Mouse (Mus musculus) myocyte (in vitro differentiated cells): ENCODE results near the gene Efnb2. TPM values are rescaled to one million over a fixed set of nuclear protein-coding genes. Genes with fewer than 3 reads are reported as not detected.

Experiments
- H3K27me3 ChIP-seq: one replicate; pipeline ENCODE4 v1.6.1; 2011; ENCODE audit not compliant: control insufficient read depth, insufficient read depth, insufficient read length
- H3K36me3 ChIP-seq: one replicate; pipeline ENCODE4 v1.6.1; 2011; ENCODE audit not compliant: control insufficient read depth, insufficient read depth
- H3K4me2 ChIP-seq: one replicate; pipeline ENCODE4 v1.6.1; 2011; ENCODE audit warnings: low read depth, control low read depth
- H3K4me3 ChIP-seq: one replicate; pipeline ENCODE4 v1.5.1; 2011; ENCODE audit warnings: mild to moderate bottlenecking, control low read depth, moderate library complexity
- H3K79me2 ChIP-seq: one replicate; pipeline ENCODE4 v1.6.1; 2011; ENCODE audit not compliant: control insufficient read depth, insufficient read depth
- H3ac ChIP-seq: one replicate; pipeline ENCODE4 v1.6.1; 2011; ENCODE audit not compliant: control insufficient read depth, insufficient read length
- CEBPB ChIP-seq: IDR thresholded peaks from 2 replicates; pipeline ENCODE4 v1.6.1; 2011; ENCODE audit warnings: mild to moderate bottlenecking, moderate library complexity; ENCODE audit not compliant: poor library complexity, insufficient read depth, severe bottlenecking
- E2F4 ChIP-seq: IDR thresholded peaks from one replicate; pipeline ENCODE4 v1.6.1; 2011; ENCODE audit warnings: mild to moderate bottlenecking, control low read depth, moderate library complexity; ENCODE audit not compliant: insufficient read depth
- MAX ChIP-seq: IDR thresholded peaks from one replicate; pipeline ENCODE4 v1.6.1; 2011; ENCODE audit warnings: low read depth, mild to moderate bottlenecking, control low read depth
- MYOD1 ChIP-seq, 3 experiments: IDR thresholded peaks; one replicate each; pipeline ENCODE4 v1.6.1; 2011; ENCODE audit warnings: control low read depth in 2 of 3, low read depth in 2 of 3, mild to moderate bottlenecking in 2 of 3, moderate library complexity in 1 of 3; ENCODE audit not compliant: insufficient read length in 2 of 3, control insufficient read depth in 1 of 3
- MYOG ChIP-seq, 3 experiments: IDR thresholded peaks; one replicate each; pipeline ENCODE4 v1.6.1; 2011; ENCODE audit warnings: control low read depth in 2 of 3, low read depth in 2 of 3, mild to moderate bottlenecking in 2 of 3; ENCODE audit not compliant: insufficient read length in 2 of 3, control insufficient read depth in 1 of 3, insufficient read depth in 1 of 3
- POLR2A ChIP-seq: IDR thresholded peaks from one replicate; pipeline ENCODE4 v1.6.1; 2011; ENCODE audit warnings: low read depth, mild to moderate bottlenecking, control low read depth, moderate library complexity; ENCODE audit not compliant: insufficient read length
- POLR2AphosphoS2 ChIP-seq: IDR thresholded peaks from one replicate; pipeline ENCODE4 v1.6.1; 2011; ENCODE audit warnings: low read depth, control low read depth; ENCODE audit not compliant: insufficient read length
- REST ChIP-seq: IDR thresholded peaks from one replicate; pipeline ENCODE4 v1.6.1; 2011; ENCODE audit warnings: mild to moderate bottlenecking, control low read depth, moderate library complexity; ENCODE audit not compliant: insufficient read depth, insufficient read length
- SRF ChIP-seq: IDR thresholded peaks from one replicate; pipeline ENCODE4 v1.6.1; 2011; ENCODE audit warnings: low read depth; ENCODE audit not compliant: control insufficient read depth, insufficient read length
- TCF12 ChIP-seq: IDR thresholded peaks from one replicate; pipeline ENCODE4 v1.6.1; 2011; ENCODE audit warnings: mild to moderate bottlenecking, control low read depth; ENCODE audit not compliant: poor library complexity, insufficient read depth, severe bottlenecking
- TCF3 ChIP-seq: IDR thresholded peaks from one replicate; pipeline ENCODE4 v1.6.1; 2011; ENCODE audit warnings: low read depth, control low read depth; ENCODE audit not compliant: insufficient read length
- USF1 ChIP-seq: IDR thresholded peaks from one replicate; pipeline ENCODE4 v1.6.1; 2011; ENCODE audit warnings: low read depth, mild to moderate bottlenecking, control low read depth, moderate library complexity
- polyA plus RNA-seq: library from polyadenylated mRNA; unstranded; fragments of >200 nt; fragmentation: generic; extraction: Trizol; gene quantifications from one replicate; pipeline ENCODE4 v1.2.1, GENCODE M21; 2012; ENCODE audit warnings: missing spikeins

Gene Efnb2
- polyA plus RNA-seq, 1 experiment = 10.3 TPM

- peak overlapping the region; percentile 86 for H3ac ChIP-seq
These were observed 1.3 kb downstream of the Efnb2 start for GRCm38 (mm10) chr8:8659503-8660306.

GRCm38 (mm10) chr8:8658426-8659224 is 2.4 kb downstream of the Efnb2 start:
- Histone ChIP-seq H3ac (no peak overlapping the region), H3K27me3 (no peaks in the 10 kb centered on the region), H3K36me3 (no peaks in the 10 kb centered on the region), H3K4me3 (peak overlapping the region; percentile 88), H3K4me2 (peak overlapping the region; percentile 75), H3K79me2 (peaks cover 67% of the 10 kb centered on the region)
- TF ChIP-seq REST (no peak), POLR2AphosphoS2 (peak; percentile 11), MYOD1 (IDR thresholded peaks at IDR 0.05; ENCODE audit: control insufficient read depth in 1 of 3, insufficient read length in 2 of 3, low read depth in 2 of 3) (peak in 1 of 3 experiments; percentile 36), MYOG (IDR thresholded peaks at IDR 0.05; ENCODE audit: control insufficient read depth in 1 of 3, insufficient read depth in 1 of 3, insufficient read length in 2 of 3, low read depth in 2 of 3) (no peak), E2F4 (no peak), CEBPB (no peak), TCF3 (no peak), SRF (no peak), TCF12 (no peak), USF1 (no peak), MAX (no peak), POLR2A (peak; percentile 27)

More at GRCm38 (mm10) chr8:8659503-8660306, 1.3 kb downstream of the Efnb2 start:
- H3K4me2 ChIP-seq = peak overlapping the region; percentile 75
- H3K36me3 ChIP-seq = no peaks in the 10 kb centered on the region
- H3K79me2 ChIP-seq = peaks cover 59% of the 10 kb centered on the region
- H3K27me3 ChIP-seq = no peaks in the 10 kb centered on the region
- peak overlapping the region; percentile 88 for H3K4me3 ChIP-seq
- TF ChIP-seq REST (no peak), POLR2A (peak; percentile 6)

GRCm38 (mm10) chr8:8657692-8658355 is 3.2 kb downstream of the Efnb2 start:
- Histone ChIP-seq H3K4me3 (peak overlapping the region; percentile 88), H3ac (no peak overlapping the region), H3K4me2 (peak overlapping the region; percentile 65), H3K36me3 (no peaks in the 10 kb centered on the region), H3K79me2 (peaks cover 75% of the 10 kb centered on the region), H3K27me3 (no peaks in the 10 kb centered on the region)
- TF ChIP-seq TCF3 (no peak), CEBPB (no peak), MYOD1 (IDR thresholded peaks at IDR 0.05; ENCODE audit: control insufficient read depth in 1 of 3, insufficient read length in 2 of 3, low read depth in 2 of 3) (no peak)

- Histone ChIP-seq H3K79me2 (peaks cover 86% of the 10 kb centered on the region), H3K27me3 (no peaks in the 10 kb centered on the region), H3K4me2 (peak overlapping the region; percentile 65), H3K36me3 (no peaks in the 10 kb centered on the region), H3ac (no peak overlapping the region), H3K4me3 (no peak overlapping the region)
- TF ChIP-seq CEBPB = no peak
- TF ChIP-seq POLR2AphosphoS2 = no peak
- TF ChIP-seq TCF3 = no peak
- TF ChIP-seq POLR2A = no peak
- TF ChIP-seq MYOG (IDR thresholded peaks at IDR 0.05; ENCODE audit: control insufficient read depth in 1 of 3, insufficient read depth in 1 of 3, insufficient read length in 2 of 3, low read depth in 2 of 3) = no peak
- TF ChIP-seq MYOD1 (IDR thresholded peaks at IDR 0.05; ENCODE audit: control insufficient read depth in 1 of 3, insufficient read length in 2 of 3, low read depth in 2 of 3) = no peak
- TF ChIP-seq E2F4 = no peak
These were observed 4.2 kb downstream of the Efnb2 start for GRCm38 (mm10) chr8:8656578-8657441.
